Mouse (Mus musculus): ENCODE measurements around the gene Nodal. TPM values are rescaled to one million over a fixed set of nuclear protein-coding genes. Genes with fewer than 3 reads are reported as not detected.

The Nodal gene
- total and polyA plus RNA-seq, 3 experiments, result 0.13 TPM; not detected in 2

- Histone ChIP-seq H3K4me1 (ENCODE audit: control insufficient read depth in 1 of 2, insufficient read depth in 2 of 2) (peaks cover 21 to 42% of the 10 kb centered on the region in 2 experiments), H3K27me3 (replicated peaks) (peaks cover 12% of the 10 kb centered on the region)
- in situ Hi-C loops (cut with MboI; ENCODE audit: low pct_ligation_motif_present, low pct_unique_long_range_greater_than_20kb, low sequenced_read_pairs), result no loop called here
Observed at GRCm38 (mm10) chr10:61378050-61378449, 39.7 kb upstream of the Nodal start.

GRCm38 (mm10) chr10:61378698-61379097 lies 39.1 kb upstream of the Nodal start:
- Histone ChIP-seq H3K4me3 (replicated peaks in 1 of 3; ENCODE audit: low read depth in 2 of 3, low read length in 2 of 3, poor library complexity in 1 of 3) (no peak overlapping the region), H3K27ac (ENCODE audit: insufficient read depth, low read depth) (no peak overlapping the region), H3K4me2 (ENCODE audit: insufficient read depth, low read depth, poor library complexity, severe bottlenecking) (no peak overlapping the region), H3K79me2 (replicated peaks; ENCODE audit: control insufficient read depth, extremely low read depth, insufficient read depth, poor library complexity, severe bottlenecking) (no peaks in the 10 kb centered on the region), H3K36me3 (replicated peaks in 1 of 2; ENCODE audit: control insufficient read depth in 1 of 2, insufficient read depth in 1 of 2, low read length in 1 of 2) (no peaks in the 10 kb centered on the region), H3K4me1 (ENCODE audit: control insufficient read depth in 1 of 2, insufficient read depth in 2 of 2) (peaks cover 19 to 44% of the 10 kb centered on the region in 2 experiments), H3K27me3 (replicated peaks) (peaks cover 12% of the 10 kb centered on the region), H3K9ac (ENCODE audit: insufficient read depth, low read depth) (no peak overlapping the region), H3K9me3 (replicated peaks; ENCODE audit: low read length) (no peaks in the 10 kb centered on the region)
- dilution Hi-C loops (cut with MboI; ENCODE audit: extremely low pct_ligation_motif_present, extremely low pct_unique_long_range_greater_than_20kb, low sequenced_read_pairs), result no loop called here
- in situ Hi-C loops (cut with MboI; ENCODE audit: low pct_ligation_motif_present, low pct_unique_long_range_greater_than_20kb, low sequenced_read_pairs), result no loop called here
- DNase-seq (ENCODE audit: extremely low read depth), result no peak
- TF ChIP-seq MAZ (IDR thresholded peaks at IDR 0.05; ENCODE audit: low read depth, low read length) (no peak), EP300 (IDR thresholded peaks at IDR 0.05; ENCODE audit: low read length) (no peak), MAFK (IDR thresholded peaks at IDR 0.05; ENCODE audit: insufficient replicate concordance, low read length) (no peak)

More at GRCm38 (mm10) chr10:61378050-61378449, 39.7 kb upstream of the Nodal start:
- no peaks in the 10 kb centered on the region for H3K9me3 ChIP-seq (replicated peaks; ENCODE audit: low read length)
- TF ChIP-seq NRF1 (IDR thresholded peaks at IDR 0.05; ENCODE audit: low read depth, low read length), result no peak
- no peak for TF ChIP-seq MXI1 (IDR thresholded peaks at IDR 0.05; ENCODE audit: low read depth, low read length)
- TF ChIP-seq USF1 (IDR thresholded peaks at IDR 0.05; ENCODE audit: low read depth, low read length), result no peak
- TF ChIP-seq UBTF (IDR thresholded peaks at IDR 0.05; ENCODE audit: low read depth, low read length), result no peak
- TF ChIP-seq ZMIZ1 (IDR thresholded peaks at IDR 0.05; ENCODE audit: low read depth, low read length), result no peak
- no peaks in the 10 kb centered on the region for H3K79me2 ChIP-seq (replicated peaks; ENCODE audit: control insufficient read depth, extremely low read depth, insufficient read depth, poor library complexity, severe bottlenecking)
- no peak overlapping the region for H3K4me2 ChIP-seq (ENCODE audit: insufficient read depth, low read depth, poor library complexity, severe bottlenecking)
- no peak overlapping the region for H3K4me3 ChIP-seq (replicated peaks in 1 of 3; ENCODE audit: low read depth in 2 of 3, low read length in 2 of 3, poor library complexity in 1 of 3)
- dilution Hi-C loops (cut with MboI; ENCODE audit: extremely low pct_ligation_motif_present, extremely low pct_unique_long_range_greater_than_20kb, low sequenced_read_pairs), result no loop called here
- H3K9ac ChIP-seq (ENCODE audit: insufficient read depth, low read depth), result no peak overlapping the region
- H3K27ac ChIP-seq (ENCODE audit: insufficient read depth, low read depth), result no peak overlapping the region
- no peaks in the 10 kb centered on the region for H3K36me3 ChIP-seq (replicated peaks in 1 of 2; ENCODE audit: control insufficient read depth in 1 of 2, insufficient read depth in 1 of 2, low read length in 1 of 2)
- DNase-seq (ENCODE audit: extremely low read depth), result no peak

- in situ Hi-C loops (cut with MboI; ENCODE audit: low pct_ligation_motif_present, low pct_unique_long_range_greater_than_20kb, low sequenced_read_pairs), result no loop called here
- dilution Hi-C loops (cut with MboI; ENCODE audit: extremely low pct_ligation_motif_present, extremely low pct_unique_long_range_greater_than_20kb, low sequenced_read_pairs), result no loop called here
- no peak overlapping the region for H3K27ac ChIP-seq (ENCODE audit: insufficient read depth, low read depth)
- no peak overlapping the region for H3K4me3 ChIP-seq (replicated peaks in 1 of 3; ENCODE audit: low read depth in 2 of 3, low read length in 2 of 3, poor library complexity in 1 of 3)
- no peak for DNase-seq (ENCODE audit: extremely low read depth)
- no peaks in the 10 kb centered on the region for H3K36me3 ChIP-seq (replicated peaks in 1 of 2; ENCODE audit: control insufficient read depth in 1 of 2, insufficient read depth in 1 of 2, low read length in 1 of 2)
- H3K9me3 ChIP-seq (replicated peaks; ENCODE audit: low read length), result no peaks in the 10 kb centered on the region
- H3K79me2 ChIP-seq (replicated peaks; ENCODE audit: control insufficient read depth, extremely low read depth, insufficient read depth, poor library complexity, severe bottlenecking), result no peaks in the 10 kb centered on the region
- TF ChIP-seq TCF12 (IDR thresholded peaks at IDR 0.05; ENCODE audit: low read depth, low read length), result no peak
- H3K27me3 ChIP-seq (replicated peaks), result peaks cover 17% of the 10 kb centered on the region
- H3K4me1 ChIP-seq (ENCODE audit: control insufficient read depth in 1 of 2, insufficient read depth in 2 of 2), result peaks cover 13 to 37% of the 10 kb centered on the region in 2 experiments
- no peak overlapping the region for H3K4me2 ChIP-seq (ENCODE audit: insufficient read depth, low read depth, poor library complexity, severe bottlenecking)
- no peak overlapping the region for H3K9ac ChIP-seq (ENCODE audit: insufficient read depth, low read depth)
Observed at GRCm38 (mm10) chr10:61379340-61380040, 38.3 kb upstream of the Nodal start.

Data from CH12.LX (cell line).